8 mouse cellular contexts compared by ENCODE assay signal in the genomic region with DNA sequence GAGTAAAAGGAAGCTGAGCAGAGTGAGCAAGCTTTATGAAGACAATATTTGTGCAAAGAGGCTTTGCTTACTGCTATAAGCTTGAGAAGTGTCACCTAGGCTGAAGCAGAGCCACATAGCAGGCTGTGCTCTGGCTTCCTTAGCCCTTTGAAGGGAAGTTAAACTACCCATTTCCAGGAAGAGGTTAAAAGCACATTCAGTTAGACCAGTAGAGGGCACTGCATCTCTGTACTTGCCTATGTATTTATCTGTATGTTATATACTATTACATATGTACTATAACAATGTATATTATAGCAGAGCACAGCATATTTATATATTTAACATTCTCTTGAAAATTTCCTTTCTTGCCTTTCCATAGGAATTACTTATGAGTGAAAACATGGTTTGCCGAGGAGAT. TPM values are rescaled to one million over a fixed set of nuclear protein-coding genes. Genes with fewer than 3 reads are reported as not detected.
DNase-seq lines count a peak whose midpoint lies in the region; ATAC-seq and TF ChIP-seq lines count a peak whose summit lies in the region.

No protein-coding gene starts in this region.

- no peaks in the 10 kb centered on the region for H3K4me1 ChIP-seq in intestine, postnatal 0 days (replicated peaks; ENCODE audit: control insufficient read depth, insufficient read depth, low read length)
- H3K4me1 ChIP-seq in intestine, embryonic 15.5 days (replicated peaks), result no peaks in the 10 kb centered on the region
- H3K4me1 ChIP-seq in intestine, embryonic 16.5 days (ENCODE audit: control insufficient read depth, insufficient read depth, low read length), result no peaks in the 10 kb centered on the region

- peak; percentile 74 for TF ChIP-seq CTCF in intestine, postnatal 0 days (IDR thresholded peaks at IDR 0.05; ENCODE audit: low read depth)

- intact Hi-C loops in left cerebral cortex, postnatal 14 days (cut with DNase I), result loop anchor here (5.0 kb wide), 1 partner anchor 523 kb away; no protein-coding TSS in a partner anchor

- no peaks in the 10 kb centered on the region for H3K27me3 ChIP-seq in intestine, postnatal 0 days (replicated peaks; ENCODE audit: control insufficient read depth, insufficient read depth, low read length)
- no peaks in the 10 kb centered on the region for H3K27me3 ChIP-seq in intestine, embryonic 15.5 days (replicated peaks)
- H3K27me3 ChIP-seq in intestine, embryonic 16.5 days (replicated peaks; ENCODE audit: control insufficient read depth, insufficient read depth, low read length), result no peaks in the 10 kb centered on the region

- H3K36me3 ChIP-seq in intestine, postnatal 0 days (ENCODE audit: control insufficient read depth, insufficient read depth), result no peaks in the 10 kb centered on the region
- H3K36me3 ChIP-seq in intestine, embryonic 15.5 days, result no peaks in the 10 kb centered on the region
- H3K36me3 ChIP-seq in intestine, embryonic 16.5 days (ENCODE audit: control insufficient read depth, insufficient read depth, low read length), result no peaks in the 10 kb centered on the region

- H3K9me3 ChIP-seq in intestine, postnatal 0 days (ENCODE audit: control insufficient read depth), result no peaks in the 10 kb centered on the region
- H3K9me3 ChIP-seq in intestine, embryonic 15.5 days, result no peaks in the 10 kb centered on the region
- H3K9me3 ChIP-seq in intestine, embryonic 16.5 days (ENCODE audit: control insufficient read depth, low read length), result no peaks in the 10 kb centered on the region

- no peak for ATAC-seq in intestine, postnatal 0 days
- no peak for ATAC-seq in intestine, embryonic 15.5 days
- no peak for ATAC-seq in granulocyte monocyte progenitor cell, adult 5-6 weeks (replicated peaks; ENCODE audit: poor library complexity, severe bottlenecking)
- no peak for ATAC-seq in intestine, embryonic 16.5 days

- no peak overlapping the region for H3K9ac ChIP-seq in intestine, postnatal 0 days (ENCODE audit: low read depth, low read length)
- no peak overlapping the region for H3K9ac ChIP-seq in intestine, embryonic 15.5 days
- H3K9ac ChIP-seq in intestine, embryonic 16.5 days (ENCODE audit: low read depth, low read length), result no peak overlapping the region

- H3K4me3 ChIP-seq in intestine, postnatal 0 days (ENCODE audit: low read depth, low read length), result no peak overlapping the region
- no peak overlapping the region for H3K4me3 ChIP-seq in intestine, embryonic 15.5 days (replicated peaks)
- H3K4me3 ChIP-seq in intestine, embryonic 16.5 days (ENCODE audit: low read length), result no peak overlapping the region

- WGBS in intestine, postnatal 0 days, result 85% methylated on average over 1 of the region's 1 CpGs
- WGBS in intestine, embryonic 15.5 days, result 82% methylated on average over 1 of the region's 1 CpGs
- WGBS in intestine, embryonic 16.5 days, result 73% methylated on average over 1 of the region's 1 CpGs

- H3K27ac ChIP-seq in intestine, postnatal 0 days (ENCODE audit: low read depth, low read length), result no peak overlapping the region
- H3K27ac ChIP-seq in intestine, embryonic 15.5 days, result no peak overlapping the region
- H3K27ac ChIP-seq in intestine, embryonic 16.5 days (ENCODE audit: low read length), result no peak overlapping the region

- peak; percentile 74 for DNase-seq in CD4-positive helper T cell, adult 2 months (ENCODE audit: low read depth, low spot score)
- DNase-seq in R1 (ENCODE audit: low read depth, low spot score), result peak; percentile 8
- DNase-seq in left cerebral cortex, postnatal 14 days (ENCODE audit: low spot score in 2 of 2), result peak; percentile 65 to 74
- DNase-seq in yolk sac, embryonic 10.5 days (ENCODE audit: low spot score), result no peak

- H3K4me2 ChIP-seq in intestine, postnatal 0 days (replicated peaks; ENCODE audit: low read depth), result no peak overlapping the region
- no peak overlapping the region for H3K4me2 ChIP-seq in intestine, embryonic 15.5 days (replicated peaks)
- H3K4me2 ChIP-seq in intestine, embryonic 16.5 days (ENCODE audit: low read depth, low read length), result no peak overlapping the region

RNA-seq across cellular contexts. Expression of gene Nrn1, which starts 54.4 kb away (rescaled TPM):
- polyA plus RNA-seq in intestine, postnatal 0 days (2015; fragmentation: Nextera tagmentation; extraction: Ambion mirVana), result 77.8 and 96.5 TPM in 2 replicates
- polyA plus RNA-seq in intestine, embryonic 15.5 days (2015; fragmentation: Nextera tagmentation; extraction: Ambion mirVana), result 49.6 and 55.1 TPM in 2 replicates
- 100 to 1,000 TPM; 259 to 287 TPM for total RNA-seq in left cerebral cortex, postnatal 14 days (2021)
- total RNA-seq in granulocyte monocyte progenitor cell, adult 5-6 weeks (2014; fragmentation: Nextera tagmentation), result not detected in 2 replicates
- total RNA-seq in granulocyte monocyte progenitor cell, adult 5-6 weeks (2017), result not detected in 2 replicates
- 75.3 and 96.3 TPM in 2 replicates for polyA plus RNA-seq in intestine, embryonic 16.5 days (2015; fragmentation: Nextera tagmentation; extraction: Ambion mirVana)
